Mouse (Mus musculus): ENCODE data around the gene Col4a1. TPM values are rescaled to one million over a fixed set of nuclear protein-coding genes. Genes with fewer than 3 reads are reported as not detected.

Gene Col4a1
- polyA plus RNA-seq, 2 experiments from 2014 or later = 0.22 TPM; not detected in 1

- ATAC-seq = no peak
These were observed 139.1 kb downstream of the Col4a1 start for GRCm38 (mm10) chr8:11173284-11174191.

GRCm38 (mm10) chr8:11171526-11171925, 141.1 kb downstream of the Col4a1 start:
- ATAC-seq = no peak

GRCm38 (mm10) chr8:11169383-11169782, 143.2 kb downstream of the Col4a1 start:
- no peak for ATAC-seq

GRCm38 (mm10) chr8:11168780-11169179, 143.8 kb downstream of the Col4a1 start:
- ATAC-seq = no peak

GRCm38 (mm10) chr8:11167955-11168354, 144.7 kb downstream of the Col4a1 start:
- ATAC-seq = no peak

- no peak for ATAC-seq
These were observed 147.0 kb downstream of the Col4a1 start for GRCm38 (mm10) chr8:11165592-11165991.

GRCm38 (mm10) chr8:11156319-11156692, 156.3 kb downstream of the Col4a1 start:
- ATAC-seq = no peak

- ATAC-seq = no peak
These were observed 156.9 kb downstream of the Col4a1 start for GRCm38 (mm10) chr8:11155579-11156318.

- no peak for ATAC-seq
These were observed 162.4 kb downstream of the Col4a1 start for GRCm38 (mm10) chr8:11150268-11150667.

- no peak for ATAC-seq
These were observed 163.3 kb downstream of the Col4a1 start for GRCm38 (mm10) chr8:11149201-11149810.

- ATAC-seq = no peak
These were observed 163.8 kb downstream of the Col4a1 start for GRCm38 (mm10) chr8:11148797-11149196.

Other genes with a start within 250 kb of the Col4a1 start
- gene Col4a2, start within 50 bp of the Col4a1 start, polyA plus RNA-seq (2017; shearing (Covaris generic)) = not detected
- 10 to 100 TPM; 12.0 to 12.8 TPM for gene Rab20, start 165.9 kb upstream of the Col4a1 start, polyA plus RNA-seq (2017; shearing (Covaris generic))
- 10 to 100 TPM; 56.4 to 77.8 TPM for gene Naxd, start 184.7 kb upstream of the Col4a1 start, polyA plus RNA-seq (2017; shearing (Covaris generic))
- 10 to 100 TPM; 11.8 to 14.4 TPM for gene Cars2, start 238.0 kb upstream of the Col4a1 start, polyA plus RNA-seq (2017; shearing (Covaris generic))
- gene Ing1, start 242.7 kb upstream of the Col4a1 start, polyA plus RNA-seq (2017; shearing (Covaris generic)) = 10 to 100 TPM; 68.4 to 71.0 TPM